Mouse (Mus musculus) heart, adult 2 months (tissue): Measurements from ENCODE around the gene Gm10912.

ENCODE experiments used
- CTCF ChIP-seq: fragments of 200-600 bp; IDR thresholded peaks from 2 replicates; pipeline ENCODE4 v1.8.1; 2022; ENCODE audit warnings: antibody characterized with exemption, mild to moderate bottlenecking, moderate library complexity
- EP300 ChIP-seq: fragments of 200-500 bp; IDR thresholded peaks from 2 replicates; pipeline ENCODE4 v1.6.1; 2011; ENCODE audit warnings: low read depth, low read length, control low read depth; ENCODE audit not compliant: insufficient read depth
- POLR2A ChIP-seq: fragments of 200-500 bp; IDR thresholded peaks from 2 replicates; pipeline ENCODE4 v1.6.1; 2011; ENCODE audit warnings: mild to moderate bottlenecking, low read depth, low read length, control low read depth; ENCODE audit not compliant: insufficient read depth

DNA sequence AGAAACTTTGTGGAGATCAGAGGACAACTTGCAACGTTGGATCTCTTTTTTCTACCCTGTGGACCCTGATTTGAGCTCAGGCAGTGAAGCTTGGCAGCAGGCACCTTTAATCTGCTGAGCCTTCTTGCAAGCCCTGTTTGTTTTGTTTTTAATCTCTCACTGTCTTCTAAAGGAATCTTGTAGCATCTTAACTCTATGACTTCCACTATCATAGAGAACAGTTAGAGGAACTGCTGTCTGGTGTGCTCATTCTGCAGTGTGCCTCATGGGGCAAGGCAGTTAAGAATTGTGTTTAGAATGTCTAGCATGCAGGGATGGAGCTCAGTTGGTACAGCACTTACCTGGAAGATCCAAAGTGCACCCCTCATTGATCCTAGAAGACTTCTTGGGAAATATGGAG is 34.3 kb downstream of the Gm10912 start:
- TF ChIP-seq POLR2A = no peak
- TF ChIP-seq CTCF = no peak
- no peak for TF ChIP-seq EP300
